Mouse (Mus musculus) forebrain, embryonic 13.5 days (tissue): Measurements from ENCODE around the gene Sri. TPM values are rescaled to one million over a fixed set of nuclear protein-coding genes. Genes with fewer than 3 reads are reported as not detected.
"Not testable (repeated sequence)": the region's sequence is repeated elsewhere in the genome, so short reads cannot be mapped to it uniquely, and the experiment has no call there.

Experiments used
- ATAC-seq: fragments of 200-750 bp; cut with Nextera tagmentation; 2 replicates; pipeline ENCODE4 v1.8.0; 2017
- H3K27ac ChIP-seq: fragments of 300-500 bp; sonication (generic); 2 replicates; pipeline ENCODE4 v1.5.1; 2015; ENCODE audit warnings: inconsistent platforms, mild to moderate bottlenecking, moderate library complexity
- H3K27me3 ChIP-seq: fragments of 300-500 bp; sonication (generic); 2 replicates; pipeline ENCODE4 v1.6.1; 2015; ENCODE audit warnings: mild to moderate bottlenecking, inconsistent platforms
- H3K36me3 ChIP-seq: fragments of 300-500 bp; sonication (generic); 2 replicates; pipeline ENCODE4 v1.6.1; 2015; ENCODE audit warnings: mild to moderate bottlenecking, inconsistent platforms; ENCODE audit not compliant: poor library complexity, severe bottlenecking
- H3K4me1 ChIP-seq: fragments of 300-500 bp; sonication (generic); 2 replicates; pipeline ENCODE4 v1.6.1; 2015; ENCODE audit warnings: inconsistent platforms
- H3K4me2 ChIP-seq: fragments of 300-500 bp; sonication (generic); 2 replicates; pipeline ENCODE4 v1.6.1; 2015; ENCODE audit warnings: inconsistent platforms, mild to moderate bottlenecking, moderate library complexity
- H3K4me3 ChIP-seq: fragments of 300-500 bp; sonication (generic); 2 replicates; pipeline ENCODE4 v1.5.1; 2015; ENCODE audit warnings: mild to moderate bottlenecking, inconsistent platforms
- H3K9ac ChIP-seq: fragments of 300-500 bp; sonication (generic); 2 replicates; pipeline ENCODE4 v1.6.1; 2015; ENCODE audit warnings: mild to moderate bottlenecking, inconsistent platforms
- H3K9me3 ChIP-seq: fragments of 300-500 bp; sonication (generic); replicated peaks from 2 replicates; pipeline ENCODE4 v1.6.1; 2016; ENCODE audit warnings: inconsistent platforms
- WGBS: fragments of 180-500 bp; shearing (Covaris S2); methylation state at CpG from one replicate; pipeline ENCODE4 v1.1.7; 2015; 5-methylcytosine and 5-hydroxymethylcytosine counted together
- polyA plus RNA-seq: library from polyadenylated mRNA; unstranded; fragments of >200 nt; fragmentation: Nextera tagmentation; extraction: Ambion mirVana; gene quantifications from 2 replicates; pipeline ENCODE4 v1.2.1, GENCODE M21; 2015

The Sri gene
- 135 and 147 TPM in 2 replicates for polyA plus RNA-seq

DNA sequence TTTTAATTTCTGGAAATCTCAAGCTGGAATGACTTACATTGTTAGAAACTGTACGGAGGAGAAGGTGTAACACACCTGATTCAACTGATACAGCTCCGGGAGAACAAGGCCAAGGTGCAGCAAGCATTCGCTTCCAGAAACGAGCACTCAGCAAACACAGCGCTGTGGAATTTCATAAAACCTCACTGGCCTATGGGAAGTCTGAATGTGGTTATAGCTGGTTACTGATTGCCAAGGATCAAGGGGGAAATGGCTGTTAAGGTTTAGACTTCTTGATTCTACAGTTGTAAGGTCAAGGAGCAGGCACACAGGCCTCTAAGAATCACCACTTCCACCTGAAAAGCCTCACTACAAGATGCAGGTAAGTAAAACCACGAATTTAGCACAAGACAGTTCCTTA, at the start of gene Sri:
Gene Sri, plus strand, starts transcription at position 224 of the 400 bp plus-strand sequence.
- H3K9me3 ChIP-seq: no peaks in the 10 kb centered on the region
- H3K9ac ChIP-seq: no peak within 1 kb of the TSS
- no peak within 1 kb of the TSS for H3K4me3 ChIP-seq
- no peaks in the 10 kb centered on the region for H3K27me3 ChIP-seq
- H3K36me3 ChIP-seq: no peaks in the 10 kb centered on the region
- no peaks in the 10 kb centered on the region for H3K4me1 ChIP-seq
- WGBS: 88% methylated on average over 6 of the region's 6 CpGs
- H3K4me2 ChIP-seq: no peak within 1 kb of the TSS
- ATAC-seq: no peak
- H3K27ac ChIP-seq: no peak within 1 kb of the TSS

DNA sequence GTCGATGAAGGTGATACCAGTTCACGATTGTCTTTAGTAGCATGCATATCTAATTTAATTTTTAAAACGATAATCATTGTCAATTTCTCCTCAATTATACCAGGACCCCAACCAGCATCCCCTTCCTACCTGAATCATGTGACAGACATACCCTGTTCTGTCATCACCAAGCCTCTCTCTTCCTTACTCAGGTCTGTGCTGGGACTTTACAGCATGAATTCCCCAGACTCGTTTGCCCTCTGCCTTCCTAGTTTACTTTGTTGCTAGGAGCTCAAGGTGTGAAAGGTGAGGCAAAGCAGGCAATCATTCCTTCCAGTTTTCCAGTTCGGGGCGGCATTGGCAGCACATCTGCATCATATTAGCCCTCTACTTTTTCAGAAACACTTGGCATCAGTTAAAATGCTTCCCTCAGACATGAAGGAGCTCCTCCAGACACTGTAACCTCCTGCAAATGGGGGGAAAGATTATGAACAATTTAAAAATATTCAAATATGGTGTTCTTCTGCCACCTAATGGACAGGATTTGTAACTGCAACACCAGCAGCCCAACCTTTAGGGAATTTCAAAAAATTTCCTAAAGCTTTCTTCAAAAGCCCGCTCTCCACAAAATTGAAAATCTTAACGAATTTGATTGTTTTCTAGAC, 49.4 kb upstream of the Sri start:
- H3K27ac ChIP-seq: no peak overlapping the region
- H3K9me3 ChIP-seq: no peaks in the 10 kb centered on the region
- 59% methylated on average over 8 of the region's 8 CpGs for WGBS
- H3K4me3 ChIP-seq: no peak overlapping the region
- H3K4me1 ChIP-seq: no peaks in the 10 kb centered on the region
- peak; percentile 74 for ATAC-seq
- H3K9ac ChIP-seq: no peak overlapping the region
- no peaks in the 10 kb centered on the region for H3K27me3 ChIP-seq
- no peaks in the 10 kb centered on the region for H3K36me3 ChIP-seq
- no peak overlapping the region for H3K4me2 ChIP-seq

GRCm38 (mm10) chr5:7997086-7997485, 48.8 kb upstream of the Sri start:
- Histone ChIP-seq H3K9me3 (no peaks in the 10 kb centered on the region), H3K27ac (no peak overlapping the region), H3K4me3 (no peak overlapping the region), H3K4me1 (no peaks in the 10 kb centered on the region), H3K36me3 (no peaks in the 10 kb centered on the region), H3K9ac (no peak overlapping the region), H3K4me2 (no peak overlapping the region), H3K27me3 (no peaks in the 10 kb centered on the region)
- WGBS: 82% methylated on average over 2 of the region's 2 CpGs
- no peak for ATAC-seq

- Histone ChIP-seq H3K9me3 (no peaks in the 10 kb centered on the region), H3K9ac (no peak overlapping the region), H3K27ac (no peak overlapping the region), H3K27me3 (no peaks in the 10 kb centered on the region), H3K36me3 (no peaks in the 10 kb centered on the region), H3K4me1 (no peaks in the 10 kb centered on the region), H3K4me2 (no peak overlapping the region), H3K4me3 (no peak overlapping the region)
- ATAC-seq: peak; percentile 4; the same call in 1 of the 2 replicates
- 87% methylated on average over 10 of the region's 10 CpGs for WGBS
Measured at GRCm38 (mm10) chr5:8000466-8000865, 45.4 kb upstream of the Sri start.

- Histone ChIP-seq H3K4me2 (no peak overlapping the region), H3K27me3 (no peaks in the 10 kb centered on the region), H3K27ac (no peak overlapping the region), H3K9me3 (no peaks in the 10 kb centered on the region; the same call in 1 of the 2 replicates), H3K4me1 (no peaks in the 10 kb centered on the region), H3K36me3 (no peaks in the 10 kb centered on the region), H3K4me3 (no peak overlapping the region), H3K9ac (no peak overlapping the region)
- ATAC-seq: no peak
Measured at GRCm38 (mm10) chr5:8002827-8003226, 43.1 kb upstream of the Sri start.

GRCm38 (mm10) chr5:8013276-8013675, 32.6 kb upstream of the Sri start:
- H3K27ac ChIP-seq: no peak overlapping the region
- H3K9ac ChIP-seq: no peak overlapping the region
- no peak for ATAC-seq
- H3K36me3 ChIP-seq: no peaks in the 10 kb centered on the region
- no peak overlapping the region for H3K4me2 ChIP-seq
- WGBS: 77% methylated on average over 3 of the region's 3 CpGs
- no peaks in the 10 kb centered on the region for H3K27me3 ChIP-seq
- H3K4me3 ChIP-seq: no peak overlapping the region
- H3K9me3 ChIP-seq: 0 out of 2 replicates have a peak, but pooled peaks cover 4% of the 10 kb centered on the region
- no peaks in the 10 kb centered on the region for H3K4me1 ChIP-seq

DNA sequence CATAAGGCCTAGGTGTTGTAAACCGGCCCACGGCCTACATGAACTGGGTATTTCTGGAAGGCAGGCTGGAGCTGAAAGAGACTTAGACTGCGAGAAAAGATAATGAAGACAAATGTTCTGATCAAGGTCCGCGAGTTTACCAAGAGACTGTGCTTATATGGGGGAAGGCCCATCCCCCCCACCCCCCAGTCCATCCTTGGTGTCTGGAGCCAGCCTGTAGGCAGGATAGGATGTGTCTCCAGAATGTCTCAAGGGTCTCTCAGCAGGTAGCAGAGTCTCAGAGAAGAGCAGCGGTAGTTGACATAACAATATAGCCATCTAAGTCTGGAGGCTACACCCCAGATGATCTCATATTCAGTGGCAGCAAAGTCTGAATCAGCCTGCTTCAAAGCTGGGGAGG, 11.3 kb upstream of the Sri start:
- not testable (repeated sequence) for H3K9ac ChIP-seq, H3K4me3 ChIP-seq, H3K27ac ChIP-seq, ATAC-seq, H3K4me2 ChIP-seq, H3K9me3 ChIP-seq, H3K36me3 ChIP-seq, H3K27me3 ChIP-seq, H3K4me1 ChIP-seq
- 93% methylated on average over 6 of the region's 6 CpGs for WGBS

- H3K4me1 ChIP-seq: peaks cover 19% of the 10 kb centered on the region
- no peak overlapping the region for H3K4me3 ChIP-seq
- H3K27me3 ChIP-seq: no peaks in the 10 kb centered on the region
- no peak for ATAC-seq
- no peaks in the 10 kb centered on the region for H3K9me3 ChIP-seq
- H3K36me3 ChIP-seq: no peaks in the 10 kb centered on the region
- no peak overlapping the region for H3K9ac ChIP-seq
- WGBS: 92% methylated on average over 4 of the region's 4 CpGs
- no peak overlapping the region for H3K4me2 ChIP-seq
- no peak overlapping the region for H3K27ac ChIP-seq
Measured at GRCm38 (mm10) chr5:8053827-8054226, 7.9 kb downstream of the Sri start.

DNA sequence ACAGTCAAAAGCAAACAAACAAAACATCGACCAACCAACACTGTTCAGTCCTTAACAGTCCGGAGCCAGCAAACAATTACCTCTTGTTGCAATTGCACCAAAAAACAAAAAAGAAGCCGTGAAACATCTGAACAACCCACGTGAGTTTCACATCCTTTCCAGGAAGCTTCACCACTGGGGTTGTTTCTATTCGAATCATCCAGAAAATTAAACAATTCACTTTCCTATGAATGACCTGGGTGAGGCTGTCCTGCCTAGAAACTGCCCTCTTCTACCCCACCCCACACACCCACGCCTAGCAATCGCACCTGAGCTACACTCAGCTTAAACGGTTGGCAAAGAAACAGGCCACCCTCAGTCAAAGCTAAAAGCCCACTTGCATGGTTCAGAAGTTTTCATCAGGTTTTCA, 9.8 kb downstream of the Sri start:
- peak overlapping the region; percentile 83 for H3K9ac ChIP-seq
- H3K27me3 ChIP-seq: no peaks in the 10 kb centered on the region
- H3K9me3 ChIP-seq: no peaks in the 10 kb centered on the region
- peaks cover 14% of the 10 kb centered on the region for H3K36me3 ChIP-seq
- H3K4me3 ChIP-seq: peak overlapping the region; percentile 71
- ATAC-seq: peak; percentile 39
- 31% methylated on average over 8 of the region's 8 CpGs for WGBS
- peaks cover 19% of the 10 kb centered on the region for H3K4me1 ChIP-seq
- H3K27ac ChIP-seq: no peak overlapping the region
- peak overlapping the region; percentile 72 for H3K4me2 ChIP-seq

GRCm38 (mm10) chr5:8056141-8057017, 10.5 kb downstream of the Sri start:
- peak overlapping the region; percentile 83 for H3K9ac ChIP-seq
- H3K27me3 ChIP-seq: no peaks in the 10 kb centered on the region
- H3K4me1 ChIP-seq: peaks cover 19% of the 10 kb centered on the region
- peak; percentile 98 for ATAC-seq
- H3K4me3 ChIP-seq: peak overlapping the region; percentile 71
- H3K4me2 ChIP-seq: peak overlapping the region; percentile 72
- under 1% methylated on average over 59 of the region's 60 CpGs for WGBS
- no peaks in the 10 kb centered on the region for H3K9me3 ChIP-seq
- H3K36me3 ChIP-seq: peaks cover 18% of the 10 kb centered on the region
- H3K27ac ChIP-seq: no peak overlapping the region

GRCm38 (mm10) chr5:8057018-8057323, 11.1 kb downstream of the Sri start:
- Histone ChIP-seq H3K4me1 (peaks cover 19% of the 10 kb centered on the region), H3K4me2 (peak overlapping the region; percentile 72), H3K27me3 (no peaks in the 10 kb centered on the region), H3K27ac (no peak overlapping the region), H3K9me3 (no peaks in the 10 kb centered on the region), H3K4me3 (peak overlapping the region; percentile 71), H3K36me3 (peaks cover 18% of the 10 kb centered on the region), H3K9ac (peak overlapping the region; percentile 83)
- 63% methylated on average over 5 of the region's 5 CpGs for WGBS
- peak; percentile 50 for ATAC-seq

DNA sequence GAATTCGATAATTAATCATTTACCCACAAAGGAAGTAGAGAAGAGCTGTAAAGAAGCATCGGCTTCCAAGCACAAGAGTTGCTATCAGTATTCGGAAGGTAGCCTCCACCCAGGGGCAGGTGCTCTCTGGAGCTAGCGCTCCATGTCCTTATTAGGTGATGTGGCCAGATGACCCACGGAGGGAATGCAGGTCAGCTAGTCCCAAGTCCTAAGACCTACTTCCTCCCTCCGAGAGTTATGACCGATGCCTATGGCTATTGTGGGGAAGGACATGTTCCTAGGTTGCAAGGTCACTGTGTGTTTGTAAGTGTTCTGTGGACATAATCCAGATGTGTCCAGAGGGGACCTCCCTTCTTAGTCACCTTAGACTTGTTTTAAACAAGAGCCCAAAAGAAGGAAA, 12.2 kb downstream of the Sri start:
- no peaks in the 10 kb centered on the region for H3K27me3 ChIP-seq
- 95% methylated on average over 7 of the region's 7 CpGs for WGBS
- H3K36me3 ChIP-seq: peaks cover 21% of the 10 kb centered on the region
- H3K9ac ChIP-seq: no peak overlapping the region
- no peak overlapping the region for H3K27ac ChIP-seq
- H3K4me3 ChIP-seq: no peak overlapping the region
- H3K4me2 ChIP-seq: no peak overlapping the region
- no peaks in the 10 kb centered on the region for H3K9me3 ChIP-seq
- peaks cover 19% of the 10 kb centered on the region for H3K4me1 ChIP-seq
- no peak for ATAC-seq
